Mouse (Mus musculus) c-Kit-negative CD71-positive TER-119-positive erythroid progenitor cells, embryonic 14.5 days (primary cell): ENCODE results near the gene Elp1.

Source experiments
- DNase-seq: peaks from one replicate; pipeline ENCODE4 v3.0.0-alpha.2; 2013; ENCODE audit warnings: low read depth, low spot score

Gene Elp1

DNA sequence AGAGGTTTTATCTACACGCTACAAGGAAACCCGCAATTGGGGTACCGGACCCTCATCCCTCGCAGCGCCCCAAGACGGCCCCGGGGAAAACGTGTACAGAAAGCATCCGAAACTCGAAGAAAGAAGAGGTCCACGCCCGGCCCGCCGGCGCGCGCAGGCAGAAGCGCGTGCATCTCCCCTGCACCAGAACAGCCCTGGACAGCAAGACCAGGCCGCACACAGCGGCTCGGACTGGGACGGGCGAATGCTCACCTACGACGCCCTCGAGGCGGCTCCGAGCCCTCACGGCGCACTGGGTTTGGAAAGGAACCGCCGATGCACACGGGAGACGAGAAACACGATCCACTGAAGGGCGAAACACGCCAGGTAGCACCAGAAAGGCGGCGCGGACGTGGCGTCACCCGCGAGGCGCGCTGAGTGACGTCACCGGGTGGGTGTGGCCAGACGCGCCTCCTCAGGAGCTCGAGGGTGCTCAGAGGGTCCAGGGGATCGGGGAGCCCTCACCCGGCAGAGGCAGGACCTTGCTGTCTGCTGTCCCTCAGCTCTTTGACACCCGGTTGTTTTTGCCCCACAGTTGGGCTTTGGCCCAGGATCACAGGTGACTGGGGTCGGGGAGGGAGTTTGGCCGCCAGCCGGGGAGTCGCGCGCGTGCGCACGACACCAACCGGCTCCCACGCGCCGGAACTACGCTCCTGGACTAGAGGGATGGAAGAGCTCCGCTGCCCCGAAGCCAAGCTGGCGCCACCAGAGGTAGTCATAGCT lies at the start of gene Elp1, which contains the start of gene Fam206a:
TSS of gene Elp1 (minus strand) at position 425 of the 762 bp plus-strand sequence.
TSS of gene Fam206a (plus strand) at position 439 of the 762 bp plus-strand sequence.
- peak; percentile 83 for DNase-seq

DNA sequence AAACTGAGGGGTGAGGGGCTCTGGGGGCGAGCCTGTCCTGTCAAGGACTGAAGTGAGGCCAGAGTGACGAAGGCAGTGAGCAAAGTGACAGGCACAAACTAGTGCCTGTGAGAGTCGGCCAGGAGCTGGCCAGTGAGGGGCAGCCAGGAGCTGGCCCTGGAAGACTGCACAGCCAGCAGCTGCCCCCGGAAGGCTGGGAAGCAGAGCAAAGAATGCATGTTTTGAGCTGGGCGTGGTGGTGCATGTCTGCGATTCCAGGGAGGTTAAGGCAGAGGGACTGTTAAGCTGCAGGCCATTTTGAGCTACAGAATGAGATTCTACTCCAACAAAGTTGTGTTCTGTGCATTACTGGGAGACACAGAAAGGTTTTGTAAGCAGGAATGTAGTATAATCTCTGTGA lies 48.6 kb upstream of the Elp1 start:
- no peak for DNase-seq

- no peak for DNase-seq
Observed at GRCm38 (mm10) chr4:56848044-56848443, 45.9 kb upstream of the Elp1 start.

GRCm38 (mm10) chr4:56847400-56847799 lies 45.3 kb upstream of the Elp1 start:
- DNase-seq = no peak

DNA sequence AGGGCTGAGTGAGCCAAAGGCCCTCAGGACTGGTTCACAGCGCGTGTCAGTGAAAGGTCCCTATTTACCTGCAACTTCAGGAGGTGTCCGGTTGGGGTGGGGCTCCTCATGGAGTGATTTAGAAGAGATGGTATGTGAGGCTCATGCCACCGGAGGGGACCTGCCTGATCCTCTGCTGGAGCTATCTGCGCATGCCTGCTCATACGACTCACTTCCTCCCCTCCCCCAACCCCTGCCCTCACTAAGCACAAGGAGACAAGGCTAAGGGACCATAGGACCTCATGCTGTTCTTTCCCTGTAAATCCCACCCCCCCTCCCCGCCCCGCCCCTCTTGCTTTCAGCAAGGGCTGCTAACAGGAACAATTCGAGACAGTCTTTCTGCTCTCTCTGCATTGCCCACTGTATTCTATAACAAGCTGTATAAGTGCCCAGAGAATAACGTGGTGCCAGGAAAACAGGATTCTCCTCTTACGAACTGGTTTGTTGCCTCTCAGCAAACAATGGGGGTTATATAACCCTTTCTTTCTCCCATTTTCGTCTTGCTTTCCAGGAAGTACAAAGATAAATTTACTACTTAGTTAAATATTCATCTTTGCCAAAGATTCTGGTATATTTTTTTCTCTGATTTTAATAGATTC lies 43.9 kb upstream of the Elp1 start:
- DNase-seq = no peak

- no peak for DNase-seq
Observed at GRCm38 (mm10) chr4:56844911-56845310, 42.8 kb upstream of the Elp1 start.

GRCm38 (mm10) chr4:56843963-56844362 lies 41.8 kb upstream of the Elp1 start:
- DNase-seq = no peak

- no peak for DNase-seq
Observed at GRCm38 (mm10) chr4:56842501-56842900, 40.4 kb upstream of the Elp1 start.

- DNase-seq = no peak
Observed at GRCm38 (mm10) chr4:56840297-56840696, 38.2 kb upstream of the Elp1 start.

DNA sequence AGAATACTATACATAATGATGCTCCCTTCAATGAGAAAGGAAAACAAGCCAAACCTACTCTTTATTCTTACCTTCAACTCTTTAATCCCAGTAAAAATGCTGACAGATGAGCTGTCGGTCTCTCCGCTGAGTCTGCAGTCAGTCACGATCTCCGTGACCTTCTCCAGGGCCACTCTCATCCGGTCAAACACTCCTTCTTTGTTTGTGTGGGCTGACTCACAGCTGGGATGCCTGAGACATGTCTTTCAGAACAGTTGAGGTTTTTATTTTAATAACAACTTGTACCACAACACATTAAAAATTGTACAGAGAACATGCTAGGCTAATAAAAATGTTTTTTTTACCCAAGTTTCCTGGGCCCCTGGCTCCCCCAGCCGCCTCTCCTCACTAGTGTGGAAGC lies 35.5 kb upstream of the Elp1 start:
- DNase-seq = no peak

- no peak for DNase-seq
Observed at GRCm38 (mm10) chr4:56831998-56832397, 29.9 kb upstream of the Elp1 start.

GRCm38 (mm10) chr4:56831013-56831609 lies 29.0 kb upstream of the Elp1 start:
- DNase-seq = no peak

DNA sequence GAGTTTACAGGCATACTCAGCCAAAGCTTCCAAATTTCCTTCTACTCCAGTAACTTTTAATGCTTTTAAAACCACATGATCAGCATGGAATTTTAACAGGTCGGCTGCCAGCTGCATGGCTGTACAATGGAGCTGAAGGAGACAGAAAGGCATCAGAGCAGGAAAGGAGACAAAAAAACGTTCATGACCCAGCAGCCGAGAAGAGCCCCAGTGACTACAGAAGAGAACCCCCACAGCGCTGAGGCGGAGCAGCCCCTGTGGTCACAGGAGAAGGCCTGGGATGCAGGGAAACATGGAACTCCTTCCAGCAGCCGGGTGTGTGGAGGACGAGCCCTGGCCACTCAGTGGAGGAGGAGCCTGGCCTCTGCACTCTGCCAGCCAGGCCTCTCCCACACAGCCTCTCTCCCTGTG lies 27.4 kb upstream of the Elp1 start:
- DNase-seq = no peak

- no peak for DNase-seq
Observed at GRCm38 (mm10) chr4:56828932-56829331, 26.8 kb upstream of the Elp1 start.

- no peak for DNase-seq
Observed at GRCm38 (mm10) chr4:56824231-56824630, 22.1 kb upstream of the Elp1 start.

GRCm38 (mm10) chr4:56820017-56820550 lies 18.0 kb upstream of the Elp1 start:
- peak; percentile 13 for DNase-seq

DNA sequence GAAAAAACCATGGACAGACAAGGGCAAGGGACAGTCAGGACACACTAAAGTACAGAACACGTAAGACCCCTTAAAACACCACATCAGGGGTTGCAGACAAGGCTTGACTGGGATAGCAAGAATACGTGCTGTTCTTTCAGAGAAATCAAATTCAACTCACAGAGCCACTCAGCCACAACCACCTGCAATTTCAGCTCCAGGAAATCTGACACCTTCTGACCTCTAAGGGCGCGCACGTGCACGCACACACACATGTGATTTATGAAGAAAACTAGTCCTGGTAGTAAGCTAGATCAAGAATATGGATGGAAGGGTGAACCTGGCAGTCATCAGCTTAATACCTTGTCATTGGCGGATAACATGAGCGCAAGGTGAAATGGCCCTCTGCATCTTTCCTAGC lies 13.0 kb upstream of the Elp1 start:
- DNase-seq = no peak

GRCm38 (mm10) chr4:56812096-56812495 lies 10.0 kb upstream of the Elp1 start:
- no peak for DNase-seq

DNA sequence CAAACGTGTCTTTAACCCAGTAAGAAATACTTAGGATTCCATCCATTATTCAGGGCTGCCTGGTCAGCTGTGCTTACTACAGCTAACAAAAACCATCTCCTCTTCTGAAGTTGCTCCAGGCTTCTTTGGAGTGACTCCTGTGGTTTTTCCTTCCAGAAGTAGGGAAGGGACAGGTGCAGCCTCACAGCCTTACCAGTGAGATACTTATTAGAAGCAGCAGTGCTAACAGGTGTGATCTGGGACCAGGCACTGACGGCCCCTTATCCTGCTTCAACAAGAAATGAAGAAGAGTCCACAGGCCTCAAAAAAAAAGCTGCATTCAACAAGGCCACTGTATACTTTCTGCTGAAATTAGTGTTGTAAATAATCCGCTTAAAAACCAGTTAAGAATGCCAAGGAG lies 9.5 kb upstream of the Elp1 start:
- no peak for DNase-seq

GRCm38 (mm10) chr4:56809050-56809449 lies 6.9 kb upstream of the Elp1 start:
- DNase-seq = no peak

GRCm38 (mm10) chr4:56802669-56803150 lies 579 bp upstream of the Elp1 start:
- DNase-seq = no peak

- no peak for DNase-seq
Observed at GRCm38 (mm10) chr4:56791373-56791772, 10.8 kb downstream of the Elp1 start.
